Mouse (Mus musculus) left cerebral cortex, postnatal 25 days (tissue): ENCODE results near the gene Prkacb. TPM values are rescaled to one million over a fixed set of nuclear protein-coding genes. Genes with fewer than 3 reads are reported as not detected.
A peak's percentile ranks its signal among the peaks of the same experiment; 100 is the strongest.
"Not testable (repeated sequence)": the region's sequence is repeated elsewhere in the genome, so short reads cannot be mapped to it uniquely, and the experiment has no call there.

Source experiments
- DNase-seq, 2 experiments: peaks; one replicate each; pipeline ENCODE4 v3.0.0; 2022; ENCODE audit warnings: low spot score in 2 of 2, mixed read lengths in 1 of 2
- intact Hi-C: fragments of 180-260 bp; cut with DNase I; formaldehyde crosslinking; loops from one replicate; pipeline ENCODE4 v1.15.1; 2025
- total RNA-seq, 2 experiments: library from RNA; stranded (reverse); gene quantifications; 2 replicates each; pipeline ENCODE4 v1.2.3; 2021

Gene Prkacb
- total RNA-seq, 2 experiments from 2014 or later, result 460 to 559 TPM

- intact Hi-C loops, result loop anchor here (2.0 to 10.0 kb wide), 5 partner anchors 218 to 595 kb away; partner anchors contain the start of gene Rpf1
Measured at GRCm38 (mm10) chr3:146782548-146782947, 30.2 kb downstream of the Prkacb start.

GRCm38 (mm10) chr3:146781131-146781530 is 31.7 kb downstream of the Prkacb start:
- DNase-seq, result no peak
- intact Hi-C loops, result loop anchor here (5.0 to 10.0 kb wide), 3 partner anchors 326 to 594 kb away; no protein-coding TSS in a partner anchor

More at GRCm38 (mm10) chr3:146782548-146782947, 30.2 kb downstream of the Prkacb start:
- DNase-seq, result no peak

- DNase-seq, result no peak
- intact Hi-C loops, result loop anchor here (5.0 to 10.0 kb wide), 3 partner anchors 325 to 593 kb away; no protein-coding TSS in a partner anchor
Measured at GRCm38 (mm10) chr3:146780241-146780640, 32.5 kb downstream of the Prkacb start.

GRCm38 (mm10) chr3:146778913-146779312 is 33.9 kb downstream of the Prkacb start:
- intact Hi-C loops, result no loop called here

GRCm38 (mm10) chr3:146778451-146778850 is 34.3 kb downstream of the Prkacb start:
- intact Hi-C loops, result no loop called here
- no peak for DNase-seq

More at GRCm38 (mm10) chr3:146778913-146779312, 33.9 kb downstream of the Prkacb start:
- no peak for DNase-seq

- no peak for DNase-seq
- intact Hi-C loops, result no loop called here
Measured at GRCm38 (mm10) chr3:146776711-146777110, 36.1 kb downstream of the Prkacb start.

GRCm38 (mm10) chr3:146770853-146771252 is 41.9 kb downstream of the Prkacb start:
- no peak for DNase-seq
- intact Hi-C loops, result loop anchor here (5.0 kb wide), 1 partner anchor 444 kb away; no protein-coding TSS in a partner anchor

GRCm38 (mm10) chr3:146769940-146770659 is 42.7 kb downstream of the Prkacb start:
- peak; percentile 74 to 85 for DNase-seq
- intact Hi-C loops, result loop anchor here (5.0 kb wide), 6 partner anchors 58 to 443 kb away; partner anchors contain the start of genes Rpf1 and Samd13

- no peak for DNase-seq
- intact Hi-C loops, result loop anchor here (5.0 kb wide), 5 partner anchors 57 to 427 kb away; partner anchors contain the start of genes Rpf1 and Samd13
Measured at GRCm38 (mm10) chr3:146769569-146769939, 43.2 kb downstream of the Prkacb start.

GRCm38 (mm10) chr3:146768921-146769320 is 43.9 kb downstream of the Prkacb start:
- intact Hi-C loops, result loop anchor here (5.0 kb wide), 5 partner anchors 57 to 427 kb away; partner anchors contain the start of genes Rpf1 and Samd13
- DNase-seq, result peak; percentile 56 to 81

GRCm38 (mm10) chr3:146768360-146768759 is 44.4 kb downstream of the Prkacb start:
- intact Hi-C loops, result loop anchor here (5.0 kb wide), 5 partner anchors 56 to 426 kb away; partner anchors contain the start of genes Rpf1 and Samd13
- no peak for DNase-seq

GRCm38 (mm10) chr3:146766701-146767181 is 46.0 kb downstream of the Prkacb start:
- DNase-seq, result peak; percentile 52 to 77
- intact Hi-C loops, result loop anchor here (2.0 to 5.0 kb wide), 6 partner anchors 54 to 424 kb away; partner anchors contain the start of genes Rpf1 and Samd13

GRCm38 (mm10) chr3:146766071-146766605 is 46.7 kb downstream of the Prkacb start:
- no peak for DNase-seq
- intact Hi-C loops, result loop anchor here (2.0 to 5.0 kb wide), 6 partner anchors 54 to 424 kb away; partner anchors contain the start of genes Rpf1 and Samd13

GRCm38 (mm10) chr3:146764871-146765529 is 47.8 kb downstream of the Prkacb start:
- intact Hi-C loops, result loop anchor here (5.0 kb wide), 5 partner anchors 53 to 423 kb away; partner anchors contain the start of genes Rpf1 and Samd13
- DNase-seq, result no peak

- DNase-seq, intact Hi-C loops: not testable (repeated sequence)
Measured at GRCm38 (mm10) chr3:146763054-146763453, 49.7 kb downstream of the Prkacb start.

- intact Hi-C loops, result no loop called here
Measured at GRCm38 (mm10) chr3:146761276-146761675, 51.5 kb downstream of the Prkacb start.

GRCm38 (mm10) chr3:146757970-146758960 is 54.5 kb downstream of the Prkacb start:
- intact Hi-C loops, result no loop called here
- DNase-seq, result no peak

More at GRCm38 (mm10) chr3:146761276-146761675, 51.5 kb downstream of the Prkacb start:
- no peak for DNase-seq

GRCm38 (mm10) chr3:146754270-146754669 is 58.5 kb downstream of the Prkacb start:
- DNase-seq, result no peak
- intact Hi-C loops, result no loop called here
